Mouse (Mus musculus): ENCODE results near the gene Ush2a.

The Ush2a gene

GRCm38 (mm10) chr1:189007239-189007979 lies 745.6 kb downstream of the Ush2a start, which contains the start of gene Kctd3:
TSS of gene Kctd3 (minus strand) at chr1:189007841.
- DNase-seq (ENCODE audit: low read depth) = peak; percentile 98

GRCm38 (mm10) chr1:189007980-189008324 lies 746.1 kb downstream of the Ush2a start:
- DNase-seq (ENCODE audit: low read depth) = no peak

DNA sequence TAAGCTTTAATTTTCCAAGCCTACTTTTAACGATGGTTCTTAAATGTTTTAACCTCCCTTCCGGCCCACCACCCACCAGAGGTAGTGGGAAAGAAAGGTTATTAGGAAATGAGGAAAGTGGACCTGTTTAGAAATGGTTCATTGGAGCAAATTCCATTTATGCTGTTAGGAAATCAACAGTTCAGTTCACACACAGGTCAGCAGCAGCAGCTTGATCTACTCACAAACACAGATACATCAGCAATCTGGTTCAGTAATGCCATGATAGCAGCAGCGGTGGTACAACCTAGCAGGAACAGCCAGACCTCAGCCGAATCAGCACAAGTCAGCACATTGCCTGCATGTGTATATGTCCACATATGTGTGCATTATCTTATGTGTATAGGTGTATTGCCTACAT lies 748.8 kb downstream of the Ush2a start:
- DNase-seq (ENCODE audit: low read depth) = no peak

DNA sequence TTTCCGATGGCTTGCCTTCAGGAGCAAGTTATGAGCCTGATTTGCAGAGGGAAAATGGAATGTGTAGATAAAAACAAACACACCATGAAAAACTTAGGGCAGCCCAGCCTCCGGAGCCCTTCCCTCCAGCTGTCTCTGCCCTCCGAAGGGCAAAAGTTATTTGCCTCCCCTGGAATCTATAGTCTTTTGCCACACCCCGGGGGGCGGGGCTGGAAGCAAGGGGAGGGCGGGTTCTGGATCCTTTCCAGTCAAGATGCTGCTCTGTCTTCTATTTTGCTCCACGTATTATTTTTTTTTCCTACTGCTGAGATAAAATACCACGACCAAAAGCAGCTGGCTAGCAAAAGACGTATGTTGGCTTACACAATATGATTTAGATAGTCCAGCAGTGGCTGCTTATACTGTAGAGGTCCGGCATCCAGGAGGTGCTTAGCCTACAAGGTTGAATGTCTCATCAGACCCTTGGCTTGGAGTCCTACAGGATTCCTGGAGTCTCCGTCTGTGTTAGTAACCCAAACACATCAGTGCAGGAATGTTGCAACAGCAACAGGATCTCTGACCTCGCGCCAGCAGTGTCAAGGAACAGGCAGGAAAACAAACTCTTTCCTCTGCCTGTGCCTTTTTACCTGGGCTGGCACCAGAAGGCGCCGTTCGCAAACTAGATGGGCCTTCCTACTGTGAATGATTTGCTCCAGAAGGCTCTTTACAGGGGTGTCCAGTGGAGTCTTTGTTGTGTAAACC lies 751.2 kb downstream of the Ush2a start:
- peak; percentile 79 for DNase-seq (ENCODE audit: low read depth)

- no peak for DNase-seq (ENCODE audit: low read depth)
These were observed 751.7 kb downstream of the Ush2a start for GRCm38 (mm10) chr1:189013587-189013921.
